Mouse (Mus musculus) urinary bladder, postnatal 0 days (tissue): ENCODE measurements around the gene Tbc1d10b. TPM values are rescaled to one million over a fixed set of nuclear protein-coding genes. Genes with fewer than 3 reads are reported as not detected.

Experiments
- polyA plus RNA-seq: library from polyadenylated mRNA; unstranded; fragments of >200 nt; fragmentation: Nextera tagmentation; extraction: Ambion mirVana; gene quantifications from 2 replicates; pipeline ENCODE4 v1.2.1, GENCODE M21; 2015

Gene Tbc1d10b
- 12.6 and 12.7 TPM in 2 replicates for polyA plus RNA-seq

GRCm38 (mm10) chr7:127208295-127208552 is at the start of gene Tbc1d10b:
TSS of gene Tbc1d10b (minus strand) at chr7:127208468.

GRCm38 (mm10) chr7:127243870-127244657 is 35.8 kb upstream of the Tbc1d10b start, which contains the start of gene Zfp771:
TSS of gene Zfp771 (plus strand) at chr7:127244274.

GRCm38 (mm10) chr7:127232622-127233367 is 24.5 kb upstream of the Tbc1d10b start, which contains the start of the genes Zfp553 and Sept1:
TSS of gene Zfp553 (plus strand) at chr7:127233061.
TSS of gene Sept1 (minus strand) at chr7:127233130.

GRCm38 (mm10) chr7:127208553-127209438 is 528 bp upstream of the Tbc1d10b start, which contains the start of gene Mylpf:
TSS of gene Mylpf (plus strand) at chr7:127208890.

GRCm38 (mm10) chr7:127195544-127196295 is 12.5 kb downstream of the Tbc1d10b start, which contains the start of gene Cd2bp2:
TSS of gene Cd2bp2 (minus strand) at chr7:127196050.

Other genes starting within 250 kb of the Tbc1d10b start
- 95.8 and 103 TPM in 2 replicates for gene Cdipt, start 232.6 kb downstream of the Tbc1d10b start, polyA plus RNA-seq
- gene Cdiptos, start 232.4 kb downstream of the Tbc1d10b start, polyA plus RNA-seq: 1.7 and 1.9 TPM in 2 replicates
- gene Mvp, start 193.8 kb downstream of the Tbc1d10b start, polyA plus RNA-seq: 34.3 and 38.8 TPM in 2 replicates
- gene Pagr1b, start 192.0 kb downstream of the Tbc1d10b start, polyA plus RNA-seq: 0.49 TPM in 1 of 2 replicates, not detected in the other
- 7.9 and 36.8 TPM in 2 replicates for gene Pagr1a, start 191.1 kb downstream of the Tbc1d10b start, polyA plus RNA-seq
- gene Gm42742, start 187.4 kb downstream of the Tbc1d10b start, polyA plus RNA-seq: 5.0 and 26.8 TPM in 2 replicates
- gene Prrt2, start 187.3 kb downstream of the Tbc1d10b start, polyA plus RNA-seq: 2.7 and 3.0 TPM in 2 replicates
- 20.4 and 22.4 TPM in 2 replicates for gene Maz, start 181.4 kb downstream of the Tbc1d10b start, polyA plus RNA-seq
- gene Kif22, start 166.0 kb downstream of the Tbc1d10b start, polyA plus RNA-seq: 17.9 and 21.4 TPM in 2 replicates
- not detected in 2 replicates for gene Zg16, start 121.1 kb downstream of the Tbc1d10b start, polyA plus RNA-seq
- gene AI467606, start 117.1 kb downstream of the Tbc1d10b start, polyA plus RNA-seq: 2.3 and 6.4 TPM in 2 replicates
- gene Qprt, start 86.2 kb downstream of the Tbc1d10b start, polyA plus RNA-seq: 0.76 and 0.98 TPM in 2 replicates
- gene Spn, start 70.6 kb downstream of the Tbc1d10b start, polyA plus RNA-seq: 0.13 TPM in 2 replicates
- 27.0 and 31.8 TPM in 2 replicates for gene Cd2bp2, start 12.4 kb downstream of the Tbc1d10b start, polyA plus RNA-seq
- gene Mylpf, start 422 bp upstream of the Tbc1d10b start, polyA plus RNA-seq: 2.5 and 3.2 TPM in 2 replicates
- gene Zfp553, start 24.6 kb upstream of the Tbc1d10b start, polyA plus RNA-seq: 12.0 and 13.4 TPM in 2 replicates
- 8.5 and 10.1 TPM in 2 replicates for gene Sept1, start 24.7 kb upstream of the Tbc1d10b start, polyA plus RNA-seq
- 49.9 and 51.6 TPM in 2 replicates for gene Zfp771, start 35.8 kb upstream of the Tbc1d10b start, polyA plus RNA-seq
- 53.2 and 54.2 TPM in 2 replicates for gene Dctpp1, start 52.2 kb upstream of the Tbc1d10b start, polyA plus RNA-seq
- 41.8 and 42.9 TPM in 2 replicates for gene Sephs2, start 65.6 kb upstream of the Tbc1d10b start, polyA plus RNA-seq
- gene Itgal, start 87.8 kb upstream of the Tbc1d10b start, polyA plus RNA-seq: 0.49 and 1.5 TPM in 2 replicates
- gene Zfp768, start 137.1 kb upstream of the Tbc1d10b start, polyA plus RNA-seq: 8.6 and 9.7 TPM in 2 replicates
- 5.0 and 5.6 TPM in 2 replicates for gene Zfp747, start 167.6 kb upstream of the Tbc1d10b start, polyA plus RNA-seq
- gene 9130019O22Rik, start 178.7 kb upstream of the Tbc1d10b start, polyA plus RNA-seq: 3.3 and 3.5 TPM in 2 replicates
- 3.7 and 4.1 TPM in 2 replicates for gene E430018J23Rik, start 185.2 kb upstream of the Tbc1d10b start, polyA plus RNA-seq
- gene Zfp764, start 198.4 kb upstream of the Tbc1d10b start, polyA plus RNA-seq: 5.0 and 5.3 TPM in 2 replicates
- gene Zfp688, start 213.6 kb upstream of the Tbc1d10b start, polyA plus RNA-seq: 15.9 and 16.3 TPM in 2 replicates
- 2.7 and 2.8 TPM in 2 replicates for gene Zfp689, start 240.7 kb upstream of the Tbc1d10b start, polyA plus RNA-seq